ENCODE assay signal across 13 mouse cellular contexts in the genomic region with DNA sequence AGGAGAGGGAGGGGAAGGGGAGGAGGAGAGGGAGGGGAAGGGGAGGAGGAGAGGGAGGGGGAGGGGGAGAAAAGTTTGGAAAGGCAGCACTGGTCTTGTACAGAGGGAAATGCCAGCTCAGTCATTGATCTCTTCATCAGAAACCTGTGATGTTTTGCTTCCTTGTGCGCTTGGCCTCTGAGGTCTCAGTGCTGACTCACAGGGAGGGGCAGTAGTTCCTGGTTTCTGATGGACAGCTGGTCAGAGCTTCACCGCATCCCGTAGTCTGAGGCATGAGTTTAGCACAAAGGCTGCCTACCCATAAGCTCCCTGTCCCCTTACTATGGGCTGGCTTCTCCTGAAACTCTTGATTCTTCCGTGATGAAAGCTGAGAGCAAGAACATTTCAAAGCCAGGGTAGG. TPM values are rescaled to one million over a fixed set of nuclear protein-coding genes. Genes with fewer than 3 reads are reported as not detected.
DNase-seq lines count a peak whose midpoint lies in the region; ATAC-seq and TF ChIP-seq lines count a peak whose summit lies in the region.
"Had no signal": no experiment of that assay in that cellular context is flagged by ENCODE, and none has a peak within 500 bp of the region (broad histone marks: within the 10 kb centered on the region; RNA-seq: fewer than 3 reads in every experiment).

No protein-coding gene starts in this region.

- peaks cover under 1% of the 10 kb centered on the region; the same call in 1 of the 2 replicates for H3K27me3 ChIP-seq in heart, embryonic 13.5 days (replicated peaks)
- H3K27me3 ChIP-seq in liver, embryonic 15.5 days: peaks cover 5% of the 10 kb centered on the region
- H3K27me3 ChIP-seq in stomach, embryonic 14.5 days (ENCODE audit: control insufficient read depth, insufficient read depth, low read length): no peaks in the 10 kb centered on the region
- H3K27me3 ChIP-seq in forebrain, postnatal 0 days (ENCODE audit: insufficient read depth, low read length): no peaks in the 10 kb centered on the region
- H3K27me3 ChIP-seq in forebrain, embryonic 14.5 days (replicated peaks; ENCODE audit: control insufficient read depth, insufficient read depth, low read length): no peaks in the 10 kb centered on the region
- H3K27me3 ChIP-seq: midbrain, embryonic 12.5 days had no signal

- no peak overlapping the region for H3K4me2 ChIP-seq in heart, embryonic 13.5 days
- H3K4me2 ChIP-seq in liver, embryonic 15.5 days: peak overlapping the region; percentile 42
- no peak overlapping the region for H3K4me2 ChIP-seq in stomach, embryonic 14.5 days (replicated peaks; ENCODE audit: low read depth, low read length)
- H3K4me2 ChIP-seq in forebrain, postnatal 0 days (ENCODE audit: low read depth): no peak overlapping the region
- no peak overlapping the region for H3K4me2 ChIP-seq in forebrain, embryonic 14.5 days (ENCODE audit: low read length)
- H3K4me2 ChIP-seq: midbrain, embryonic 12.5 days had no signal

- no peak overlapping the region for H3K27ac ChIP-seq in heart, embryonic 13.5 days (replicated peaks)
- peak overlapping the region; percentile 84 for H3K27ac ChIP-seq in liver, embryonic 15.5 days (replicated peaks)
- no peak overlapping the region for H3K27ac ChIP-seq in stomach, embryonic 14.5 days (ENCODE audit: low read length)
- no peak overlapping the region for H3K27ac ChIP-seq in forebrain, postnatal 0 days (ENCODE audit: low read depth, low read length)
- H3K27ac ChIP-seq in forebrain, embryonic 14.5 days (ENCODE audit: low read depth, low read length): no peak overlapping the region
- H3K27ac ChIP-seq: embryonic facial prominence, embryonic 10.5 days; limb, embryonic 10.5 days; midbrain, embryonic 12.5 days had no signal

- no peaks in the 10 kb centered on the region for H3K4me1 ChIP-seq in heart, embryonic 13.5 days
- H3K4me1 ChIP-seq in liver, embryonic 15.5 days (replicated peaks): peaks cover 25% of the 10 kb centered on the region
- H3K4me1 ChIP-seq in stomach, embryonic 14.5 days (ENCODE audit: control insufficient read depth, insufficient read depth, low read length): no peaks in the 10 kb centered on the region
- H3K4me1 ChIP-seq in forebrain, postnatal 0 days (ENCODE audit: insufficient read depth): no peaks in the 10 kb centered on the region
- no peaks in the 10 kb centered on the region for H3K4me1 ChIP-seq in forebrain, embryonic 14.5 days (ENCODE audit: control insufficient read depth, insufficient read depth, low read length)
- H3K4me1 ChIP-seq: midbrain, embryonic 12.5 days had no signal

- H3K9me3 ChIP-seq in heart, embryonic 13.5 days: no peaks in the 10 kb centered on the region
- no peaks in the 10 kb centered on the region for H3K9me3 ChIP-seq in liver, embryonic 15.5 days (replicated peaks)
- no peaks in the 10 kb centered on the region for H3K9me3 ChIP-seq in stomach, embryonic 14.5 days (ENCODE audit: control insufficient read depth, low read depth, low read length)
- no peaks in the 10 kb centered on the region for H3K9me3 ChIP-seq in forebrain, postnatal 0 days (ENCODE audit: low read length)
- H3K9me3 ChIP-seq in forebrain, embryonic 14.5 days (replicated peaks; ENCODE audit: control insufficient read depth, low read length): no peaks in the 10 kb centered on the region
- H3K9me3 ChIP-seq: embryonic facial prominence, embryonic 10.5 days; limb, embryonic 10.5 days had no signal

- ATAC-seq in heart, embryonic 13.5 days (ENCODE audit: extremely low read depth, insufficient number of reproducible peaks, low FRiP score, low TSS enrichment): peak; percentile 65
- ATAC-seq in common myeloid progenitor, adult 5-6 weeks (replicated peaks; ENCODE audit: low read depth, poor library complexity, severe bottlenecking): peak; percentile 93
- ATAC-seq in liver, embryonic 15.5 days (ENCODE audit: insufficient read depth): peak; percentile 71
- ATAC-seq in stomach, embryonic 14.5 days (ENCODE audit: insufficient number of reproducible peaks, insufficient read depth, low FRiP score, low read depth): peak; percentile 46; the same call in 1 of the 2 replicates
- no peak for ATAC-seq in forebrain, postnatal 0 days
- ATAC-seq in forebrain, embryonic 14.5 days: no peak
- ATAC-seq: CD4-positive, CD25-positive, alpha-beta regulatory T cell, adult 4 months had no signal

- TF ChIP-seq CTCF in forebrain, postnatal 0 days (IDR thresholded peaks at IDR 0.05; ENCODE audit: low read depth): no peak

- 20% methylated on average over 4 of the region's 4 CpGs for WGBS in heart, embryonic 13.5 days
- WGBS in liver, embryonic 15.5 days (ENCODE audit: insufficient replicate concordance): 11% methylated on average over 4 of the region's 4 CpGs
- 22% methylated on average over 4 of the region's 4 CpGs for WGBS in stomach, embryonic 14.5 days
- whole genome bisulfite sequencing in forebrain, postnatal 0 days: 59% methylated on average over 4 of the region's 4 CpGs
- 64% methylated on average over 4 of the region's 4 CpGs for WGBS in forebrain, embryonic 14.5 days

- no peak overlapping the region for H3K9ac ChIP-seq in heart, embryonic 13.5 days
- H3K9ac ChIP-seq in liver, embryonic 15.5 days: no peak overlapping the region
- H3K9ac ChIP-seq in stomach, embryonic 14.5 days (replicated peaks; ENCODE audit: low read depth, low read length): no peak overlapping the region
- H3K9ac ChIP-seq in forebrain, postnatal 0 days: no peak overlapping the region
- H3K9ac ChIP-seq in forebrain, embryonic 14.5 days (ENCODE audit: low read length): no peak overlapping the region
- H3K9ac ChIP-seq: midbrain, embryonic 12.5 days had no signal

- DNase-seq in heart, adult 8-10 months (ENCODE audit: low spot score): no peak
- no peak for DNase-seq in frontal cortex, adult 2 months (ENCODE audit: extremely low spot score in 1 of 2, low spot score in 1 of 2)
- no peak for DNase-seq in forebrain, postnatal 0 days
- no peak for DNase-seq in forebrain, embryonic 14.5 days (ENCODE audit: low spot score)
- DNase-seq: heart, postnatal 10 days had no signal

- no peaks in the 10 kb centered on the region for H3K36me3 ChIP-seq in heart, embryonic 13.5 days
- H3K36me3 ChIP-seq in liver, embryonic 15.5 days (replicated peaks): no peaks in the 10 kb centered on the region
- H3K36me3 ChIP-seq in stomach, embryonic 14.5 days (ENCODE audit: control insufficient read depth, insufficient read depth, low read length): no peaks in the 10 kb centered on the region
- no peaks in the 10 kb centered on the region for H3K36me3 ChIP-seq in forebrain, postnatal 0 days (ENCODE audit: insufficient read depth)
- no peaks in the 10 kb centered on the region for H3K36me3 ChIP-seq in forebrain, embryonic 14.5 days (ENCODE audit: control insufficient read depth, insufficient read depth, low read length)
- H3K36me3 ChIP-seq: embryonic facial prominence, embryonic 10.5 days; limb, embryonic 10.5 days; midbrain, embryonic 12.5 days had no signal

- no peak overlapping the region for H3K4me3 ChIP-seq in heart, embryonic 13.5 days
- peak overlapping the region; percentile 7; the same call in 1 of the 2 replicates for H3K4me3 ChIP-seq in liver, embryonic 15.5 days (replicated peaks)
- H3K4me3 ChIP-seq in stomach, embryonic 14.5 days (ENCODE audit: low read depth, low read length): no peak overlapping the region
- no peak overlapping the region for H3K4me3 ChIP-seq in forebrain, postnatal 0 days (ENCODE audit: low read depth, low read length)
- H3K4me3 ChIP-seq in forebrain, embryonic 14.5 days (ENCODE audit: low read depth, low read length): no peak overlapping the region
- H3K4me3 ChIP-seq: embryonic facial prominence, embryonic 10.5 days; limb, embryonic 10.5 days; midbrain, embryonic 12.5 days had no signal

RNA-seq across cellular contexts. Expression of a gene that starts 6.1 kb away (rescaled TPM):
- 3.1 and 3.7 TPM in 2 replicates for polyA plus RNA-seq in heart, embryonic 13.5 days (2015; fragmentation: Nextera tagmentation; extraction: Ambion mirVana)
- total RNA-seq in heart, adult 8-10 months (2022): 1 to 10 TPM in 2 of 4 experiments, under 1 TPM in 2; 0.72 to 1.7 (median 1.2) TPM
- total RNA-seq in common myeloid progenitor, adult 5-6 weeks (2017): 9.7 and 10.1 TPM in 2 replicates
- 1.8 TPM in 2 replicates for polyA plus RNA-seq in liver, embryonic 15.5 days (2015; fragmentation: Nextera tagmentation; extraction: Ambion mirVana)
- polyA plus RNA-seq in stomach, embryonic 14.5 days (2014; fragmentation: Nextera tagmentation; extraction: Ambion mirVana): 5.6 and 6.5 TPM in 2 replicates
- 11.3 and 12.8 TPM in 2 replicates for polyA plus RNA-seq in frontal cortex, adult 2 months (2012; rRNA removed)
- total RNA-seq in forebrain, postnatal 0 days (2014; rRNA removed): 8.8 and 11.6 TPM in 2 replicates
- polyA plus RNA-seq in forebrain, postnatal 0 days (2015; fragmentation: Nextera tagmentation; extraction: Ambion mirVana): 4.9 and 6.9 TPM in 2 replicates
- polyA plus RNA-seq in forebrain, embryonic 14.5 days (2014; fragmentation: Nextera tagmentation; extraction: Ambion mirVana): 5.0 and 6.5 TPM in 2 replicates

RNA-seq across cellular contexts. Expression of a gene that starts 9.5 kb away (rescaled TPM):
- 224 and 258 TPM in 2 replicates for polyA plus RNA-seq in heart, embryonic 13.5 days (2015; fragmentation: Nextera tagmentation; extraction: Ambion mirVana)
- 1 to 10 TPM; 1.0 to 3.7 (median 1.3) TPM for total RNA-seq in heart, adult 8-10 months (2022)
- total RNA-seq in common myeloid progenitor, adult 5-6 weeks (2017): 3.0 and 3.9 TPM in 2 replicates
- 73.5 and 82.2 TPM in 2 replicates for polyA plus RNA-seq in liver, embryonic 15.5 days (2015; fragmentation: Nextera tagmentation; extraction: Ambion mirVana)
- 24.1 and 32.9 TPM in 2 replicates for polyA plus RNA-seq in stomach, embryonic 14.5 days (2014; fragmentation: Nextera tagmentation; extraction: Ambion mirVana)
- 3.2 and 3.9 TPM in 2 replicates for polyA plus RNA-seq in frontal cortex, adult 2 months (2012; rRNA removed)
- 7.2 and 9.0 TPM in 2 replicates for total RNA-seq in forebrain, postnatal 0 days (2014; rRNA removed)
- 2.6 and 3.6 TPM in 2 replicates for polyA plus RNA-seq in forebrain, postnatal 0 days (2015; fragmentation: Nextera tagmentation; extraction: Ambion mirVana)
- 3.8 and 5.6 TPM in 2 replicates for polyA plus RNA-seq in forebrain, embryonic 14.5 days (2014; fragmentation: Nextera tagmentation; extraction: Ambion mirVana)

RNA-seq across cellular contexts. Expression of a gene that starts 52.3 kb away (rescaled TPM):
- polyA plus RNA-seq in heart, embryonic 13.5 days (2015; fragmentation: Nextera tagmentation; extraction: Ambion mirVana): 71.4 and 71.5 TPM in 2 replicates
- 10 to 100 TPM; 52.1 to 61.2 (median 56.3) TPM for total RNA-seq in heart, adult 8-10 months (2022)
- 65.0 and 84.8 TPM in 2 replicates for total RNA-seq in common myeloid progenitor, adult 5-6 weeks (2017)
- polyA plus RNA-seq in liver, embryonic 15.5 days (2015; fragmentation: Nextera tagmentation; extraction: Ambion mirVana): 36.1 and 38.5 TPM in 2 replicates
- 70.4 and 70.6 TPM in 2 replicates for polyA plus RNA-seq in stomach, embryonic 14.5 days (2014; fragmentation: Nextera tagmentation; extraction: Ambion mirVana)
- polyA plus RNA-seq in frontal cortex, adult 2 months (2012; rRNA removed): 103 and 105 TPM in 2 replicates
- total RNA-seq in forebrain, postnatal 0 days (2014; rRNA removed): 77.9 and 107 TPM in 2 replicates
- polyA plus RNA-seq in forebrain, postnatal 0 days (2015; fragmentation: Nextera tagmentation; extraction: Ambion mirVana): 84.8 and 108 TPM in 2 replicates
- 51.5 and 59.6 TPM in 2 replicates for polyA plus RNA-seq in forebrain, embryonic 14.5 days (2014; fragmentation: Nextera tagmentation; extraction: Ambion mirVana)

Comparison
In these comparisons a context has a peak if more than half of its experiments do, and no peak if none do; other contexts are left out.
1. ATAC-seq: peak in heart, embryonic 13.5 days (single experiment), common myeloid progenitor, adult 5-6 weeks (single experiment), liver, embryonic 15.5 days (single experiment) and stomach, embryonic 14.5 days (single experiment); none in forebrain, postnatal 0 days (single experiment) and forebrain, embryonic 14.5 days (single experiment).